Mouse (Mus musculus): Measurements from ENCODE around the gene Dcst2. TPM values are rescaled to one million over a fixed set of nuclear protein-coding genes. Genes with fewer than 3 reads are reported as not detected.

The Dcst2 gene
- polyA plus RNA-seq, 1 experiment from 2014 or later: 2.8 TPM

- Histone ChIP-seq H3K27ac (ENCODE audit: low read length) (peak overlapping the region; percentile 81), H3K27me3 (replicated peaks; ENCODE audit: control insufficient read depth, insufficient read depth, low read length) (no peaks in the 10 kb centered on the region), H3K9ac (ENCODE audit: low read depth, low read length) (peak overlapping the region; percentile 50), H3K4me3 (ENCODE audit: low read length) (peak overlapping the region; percentile 6; the same call in 1 of the 2 replicates), H3K4me2 (ENCODE audit: low read depth, low read length) (peak overlapping the region; percentile 31; the same call in 1 of the 2 replicates), H3K36me3 (ENCODE audit: control insufficient read depth, insufficient read depth, low read length) (no peaks in the 10 kb centered on the region), H3K9me3 (ENCODE audit: control insufficient read depth, low read length) (no peaks in the 10 kb centered on the region), H3K4me1 (ENCODE audit: control insufficient read depth, insufficient read depth, low read length) (peaks cover 17% of the 10 kb centered on the region)
- peak; percentile 54 for ATAC-seq
- 48% methylated on average over 20 of the region's 20 CpGs for WGBS
Observed at GRCm38 (mm10) chr3:89365486-89366414, 4.0 kb downstream of the Dcst2 start.

GRCm38 (mm10) chr3:89367338-89367737 is 5.6 kb downstream of the Dcst2 start:
- 38% methylated on average over 11 of the region's 11 CpGs for WGBS
- H3K27me3 ChIP-seq (replicated peaks; ENCODE audit: control insufficient read depth, insufficient read depth, low read length): no peaks in the 10 kb centered on the region
- H3K9ac ChIP-seq (ENCODE audit: low read depth, low read length): peak overlapping the region; percentile 27; the same call in 1 of the 2 replicates
- peak overlapping the region; percentile 55 for H3K27ac ChIP-seq (ENCODE audit: low read length)
- no peaks in the 10 kb centered on the region for H3K9me3 ChIP-seq (ENCODE audit: control insufficient read depth, low read length)
- peaks cover 17% of the 10 kb centered on the region for H3K4me1 ChIP-seq (ENCODE audit: control insufficient read depth, insufficient read depth, low read length)
- H3K4me2 ChIP-seq (ENCODE audit: low read depth, low read length): 0 out of 2 replicates have a peak overlapping the region, but pooled peaks have one; percentile 31
- no peak overlapping the region; the same call in 1 of the 2 replicates for H3K4me3 ChIP-seq (ENCODE audit: low read length)
- no peaks in the 10 kb centered on the region for H3K36me3 ChIP-seq (ENCODE audit: control insufficient read depth, insufficient read depth, low read length)
- peak; percentile 79 for ATAC-seq

GRCm38 (mm10) chr3:89373581-89374231 is 11.9 kb downstream of the Dcst2 start:
- Histone ChIP-seq H3K4me3 (ENCODE audit: low read length) (no peak overlapping the region), H3K4me1 (ENCODE audit: control insufficient read depth, insufficient read depth, low read length) (peaks cover 10% of the 10 kb centered on the region), H3K9ac (ENCODE audit: low read depth, low read length) (no peak overlapping the region), H3K27ac (ENCODE audit: low read length) (peak overlapping the region; percentile 33; the same call in 1 of the 2 replicates), H3K9me3 (ENCODE audit: control insufficient read depth, low read length) (no peaks in the 10 kb centered on the region), H3K36me3 (ENCODE audit: control insufficient read depth, insufficient read depth, low read length) (no peaks in the 10 kb centered on the region), H3K4me2 (ENCODE audit: low read depth, low read length) (no peak overlapping the region), H3K27me3 (replicated peaks; ENCODE audit: control insufficient read depth, insufficient read depth, low read length) (no peaks in the 10 kb centered on the region)
- 38% methylated on average over 5 of the region's 5 CpGs for WGBS
- ATAC-seq: no peak

GRCm38 (mm10) chr3:89377831-89378230 is 16.1 kb downstream of the Dcst2 start:
- 70% methylated on average over 4 of the region's 4 CpGs for WGBS
- H3K9ac ChIP-seq (ENCODE audit: low read depth, low read length): peak overlapping the region; percentile 72

GRCm38 (mm10) chr3:89378394-89379067 is 16.8 kb downstream of the Dcst2 start:
- peak overlapping the region; percentile 72 for H3K9ac ChIP-seq (ENCODE audit: low read depth, low read length)
- H3K4me3 ChIP-seq (ENCODE audit: low read length): peak overlapping the region; percentile 56
- peak; percentile 89 for ATAC-seq

More at GRCm38 (mm10) chr3:89377831-89378230, 16.1 kb downstream of the Dcst2 start:
- ATAC-seq: peak; percentile 2; the same call in 1 of the 2 replicates
- no peaks in the 10 kb centered on the region for H3K27me3 ChIP-seq (replicated peaks; ENCODE audit: control insufficient read depth, insufficient read depth, low read length)
- no peaks in the 10 kb centered on the region for H3K9me3 ChIP-seq (ENCODE audit: control insufficient read depth, low read length)
- H3K4me1 ChIP-seq (ENCODE audit: control insufficient read depth, insufficient read depth, low read length): peaks cover 19% of the 10 kb centered on the region
- H3K4me2 ChIP-seq (ENCODE audit: low read depth, low read length): peak overlapping the region; percentile 80; the same call in 1 of the 2 replicates
- H3K27ac ChIP-seq (ENCODE audit: low read length): no peak overlapping the region
- H3K36me3 ChIP-seq (ENCODE audit: control insufficient read depth, insufficient read depth, low read length): peaks cover 2% of the 10 kb centered on the region; the same call in 1 of the 2 replicates
- no peak overlapping the region; the same call in 1 of the 2 replicates for H3K4me3 ChIP-seq (ENCODE audit: low read length)

GRCm38 (mm10) chr3:89379388-89380131 is 17.8 kb downstream of the Dcst2 start:
- Histone ChIP-seq H3K36me3 (ENCODE audit: control insufficient read depth, insufficient read depth, low read length) (peaks cover 4% of the 10 kb centered on the region; the same call in 1 of the 2 replicates), H3K4me2 (ENCODE audit: low read depth, low read length) (peak overlapping the region; percentile 80; the same call in 1 of the 2 replicates), H3K9me3 (ENCODE audit: control insufficient read depth, low read length) (no peaks in the 10 kb centered on the region), H3K9ac (ENCODE audit: low read depth, low read length) (no peak overlapping the region; the same call in 1 of the 2 replicates), H3K4me3 (ENCODE audit: low read length) (no peak overlapping the region), H3K27ac (ENCODE audit: low read length) (no peak overlapping the region; the same call in 1 of the 2 replicates), H3K4me1 (ENCODE audit: control insufficient read depth, insufficient read depth, low read length) (peaks cover 26% of the 10 kb centered on the region), H3K27me3 (replicated peaks; ENCODE audit: control insufficient read depth, insufficient read depth, low read length) (no peaks in the 10 kb centered on the region)
- WGBS: 86% methylated on average over 31 of the region's 31 CpGs
- no peak for ATAC-seq

More at GRCm38 (mm10) chr3:89378394-89379067, 16.8 kb downstream of the Dcst2 start:
- Histone ChIP-seq H3K36me3 (ENCODE audit: control insufficient read depth, insufficient read depth, low read length) (peaks cover 2% of the 10 kb centered on the region; the same call in 1 of the 2 replicates), H3K4me1 (ENCODE audit: control insufficient read depth, insufficient read depth, low read length) (peaks cover 19% of the 10 kb centered on the region), H3K4me2 (ENCODE audit: low read depth, low read length) (peak overlapping the region; percentile 80), H3K9me3 (ENCODE audit: control insufficient read depth, low read length) (no peaks in the 10 kb centered on the region), H3K27ac (ENCODE audit: low read length) (peak overlapping the region; percentile 66), H3K27me3 (replicated peaks; ENCODE audit: control insufficient read depth, insufficient read depth, low read length) (no peaks in the 10 kb centered on the region)
- 2% methylated on average over 29 of the region's 29 CpGs for WGBS

- no peak overlapping the region for H3K4me3 ChIP-seq (ENCODE audit: low read length)
- H3K27me3 ChIP-seq (replicated peaks; ENCODE audit: control insufficient read depth, insufficient read depth, low read length): no peaks in the 10 kb centered on the region
- H3K36me3 ChIP-seq (ENCODE audit: control insufficient read depth, insufficient read depth, low read length): peaks cover 4% of the 10 kb centered on the region; the same call in 1 of the 2 replicates
- no peak overlapping the region for H3K27ac ChIP-seq (ENCODE audit: low read length)
- no peak overlapping the region for H3K4me2 ChIP-seq (ENCODE audit: low read depth, low read length)
- H3K4me1 ChIP-seq (ENCODE audit: control insufficient read depth, insufficient read depth, low read length): peaks cover 33% of the 10 kb centered on the region
- no peak for ATAC-seq
- WGBS: 93% methylated on average over 14 of the region's 14 CpGs
- H3K9ac ChIP-seq (ENCODE audit: low read depth, low read length): no peak overlapping the region
- H3K9me3 ChIP-seq (ENCODE audit: control insufficient read depth, low read length): no peaks in the 10 kb centered on the region
Observed at GRCm38 (mm10) chr3:89380291-89380690, 18.5 kb downstream of the Dcst2 start.

- Histone ChIP-seq H3K9me3 (ENCODE audit: control insufficient read depth, low read length) (no peaks in the 10 kb centered on the region), H3K27me3 (replicated peaks; ENCODE audit: control insufficient read depth, insufficient read depth, low read length) (no peaks in the 10 kb centered on the region), H3K36me3 (ENCODE audit: control insufficient read depth, insufficient read depth, low read length) (peaks cover 4% of the 10 kb centered on the region; the same call in 1 of the 2 replicates), H3K9ac (ENCODE audit: low read depth, low read length) (no peak overlapping the region), H3K4me2 (ENCODE audit: low read depth, low read length) (no peak overlapping the region), H3K4me1 (ENCODE audit: control insufficient read depth, insufficient read depth, low read length) (peaks cover 38% of the 10 kb centered on the region), H3K27ac (ENCODE audit: low read length) (no peak overlapping the region), H3K4me3 (ENCODE audit: low read length) (no peak overlapping the region)
- no peak for ATAC-seq
- 94% methylated on average over 18 of the region's 18 CpGs for WGBS
Observed at GRCm38 (mm10) chr3:89380711-89381110, 18.9 kb downstream of the Dcst2 start.
